Mouse (Mus musculus): ENCODE data around the gene Tmcc3.

DNA sequence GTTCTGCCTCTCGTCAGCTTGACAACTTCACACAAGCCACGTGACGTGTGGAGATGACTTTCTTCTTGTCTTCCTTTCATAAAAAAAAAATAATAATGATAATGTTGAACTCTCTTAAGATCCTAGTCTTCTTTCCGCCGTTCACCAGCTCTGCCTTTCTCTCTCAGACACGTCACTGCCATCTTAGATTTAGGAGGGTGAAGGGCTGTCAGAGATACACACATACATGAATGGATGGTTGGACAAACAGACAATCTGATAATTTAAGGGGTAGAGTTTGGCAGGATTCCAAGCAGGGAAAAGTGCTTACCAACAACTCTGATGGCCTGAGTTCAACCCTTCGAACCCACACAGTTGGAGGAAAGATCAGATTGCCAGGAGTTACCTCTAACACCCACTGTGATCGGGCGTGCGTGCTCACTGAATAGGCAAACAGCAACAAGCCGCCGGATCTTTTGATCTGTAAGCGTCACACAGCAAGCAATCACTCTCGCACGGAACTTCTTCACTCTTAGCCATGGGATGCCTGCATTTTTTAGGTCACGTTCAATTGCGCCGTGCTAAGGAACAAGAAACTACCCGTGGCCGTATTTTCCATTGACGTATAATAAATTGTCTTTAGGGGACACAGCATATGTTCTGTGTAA is 254.6 kb downstream of the Tmcc3 start:
- TF ChIP-seq CTCF (IDR thresholded peaks at IDR 0.05) (no peak), EP300 (IDR thresholded peaks at IDR 0.05) (no peak)
